Mouse (Mus musculus) c-Kit-positive CD71-positive TER-119-positive erythroid progenitor cells, embryonic 14.5 days (primary cell): ENCODE results near the gene Dnase1l3.

ENCODE experiments used
- DNase-seq: peaks from one replicate; pipeline ENCODE4 v3.0.0-alpha.2; 2013; ENCODE audit warnings: low spot score

Dnase1l3 gene

GRCm38 (mm10) chr14:7977471-7977870 is 16.9 kb downstream of the Dnase1l3 start:
- DNase-seq = no peak

DNA sequence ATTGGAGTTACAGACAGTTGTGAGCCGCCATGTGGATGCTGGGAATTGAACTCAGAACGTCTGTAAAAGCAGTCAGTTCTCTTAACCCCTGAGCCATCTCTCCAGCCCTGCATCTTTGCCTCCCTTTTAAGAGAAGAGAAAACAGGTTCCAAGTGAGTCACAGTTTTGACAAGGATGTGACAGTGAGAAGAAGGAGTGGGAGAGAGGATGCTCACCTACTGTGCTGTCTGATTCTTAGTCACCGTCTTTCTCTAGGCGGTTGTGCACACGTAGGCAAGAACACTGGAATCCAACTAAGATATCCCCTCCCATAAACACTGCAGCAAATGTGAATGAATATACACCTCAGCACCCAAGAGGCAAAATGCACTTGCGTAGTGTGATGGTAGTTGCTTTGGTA is 19.2 kb downstream of the Dnase1l3 start:
- no peak for DNase-seq

DNA sequence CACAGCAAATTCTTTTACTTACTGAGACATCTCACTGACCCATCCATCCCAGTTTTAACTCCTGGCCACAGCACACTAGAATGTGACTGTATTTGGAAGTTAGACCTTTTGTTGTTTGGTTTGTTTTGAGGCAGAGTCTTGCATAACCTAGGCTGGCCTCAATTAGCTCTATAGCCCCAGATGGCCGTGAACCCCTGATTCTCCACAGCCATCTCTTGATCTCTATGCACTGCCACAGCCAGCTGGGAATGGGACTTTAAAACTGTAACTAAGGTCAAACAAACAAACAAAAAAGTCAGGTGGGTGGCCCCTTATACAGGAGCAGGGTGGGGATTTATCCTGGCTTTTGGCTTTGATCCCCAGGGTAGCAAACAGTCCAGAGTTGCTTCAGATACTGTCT is 19.7 kb downstream of the Dnase1l3 start:
- no peak for DNase-seq

GRCm38 (mm10) chr14:7971889-7972493 is 22.4 kb downstream of the Dnase1l3 start:
- no peak for DNase-seq

DNA sequence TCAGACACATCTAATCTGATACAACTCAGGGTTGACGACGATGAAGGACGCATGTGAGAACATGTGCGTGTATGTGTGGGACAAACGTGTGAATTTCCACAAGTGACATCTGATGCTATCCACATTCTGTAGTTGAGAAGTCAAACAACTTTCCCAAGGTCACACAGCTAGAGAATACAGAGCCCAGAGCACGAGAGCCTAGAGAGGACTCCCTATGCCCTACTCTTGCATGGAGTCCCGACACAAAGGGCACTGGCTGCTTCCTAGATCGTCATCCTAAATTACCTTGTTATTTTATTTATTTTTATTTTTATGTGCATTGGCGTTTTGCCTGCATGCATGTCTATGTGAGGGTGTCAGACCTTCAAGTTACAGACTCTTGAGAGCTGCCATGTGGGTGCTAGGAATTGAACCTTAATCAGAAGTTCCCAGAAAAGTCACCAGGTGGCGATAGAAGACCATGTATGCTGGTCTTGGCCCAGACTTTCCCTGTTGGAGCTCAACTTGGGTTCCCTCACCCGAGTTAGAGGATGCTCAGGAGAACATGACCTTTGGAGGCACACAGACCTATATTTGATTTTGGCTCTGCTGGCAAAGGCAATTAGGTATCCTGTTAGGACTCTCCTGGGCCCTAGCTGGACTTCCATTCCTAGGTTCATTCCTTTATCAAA is 30.0 kb downstream of the Dnase1l3 start:
- DNase-seq = peak; percentile 38

DNA sequence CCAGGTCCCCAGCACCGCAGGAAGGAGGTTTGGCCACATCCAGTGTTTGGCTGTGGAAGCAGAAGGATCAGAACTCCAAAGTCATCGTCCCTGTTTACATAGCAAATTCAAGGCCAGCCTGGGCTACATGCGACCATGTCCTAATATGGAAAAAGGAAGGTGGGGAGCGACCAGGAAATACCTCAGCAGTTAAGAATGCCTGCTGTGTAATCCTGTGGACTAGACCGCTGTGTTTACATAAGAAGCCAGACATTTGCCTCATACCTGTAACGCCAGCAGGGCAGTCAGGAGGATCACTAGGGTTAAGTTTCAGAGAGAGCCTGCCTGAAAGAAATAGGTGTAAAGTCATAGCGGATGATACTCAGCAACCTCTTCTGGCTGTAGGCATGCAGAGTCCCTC is 31.2 kb downstream of the Dnase1l3 start:
- DNase-seq = no peak

GRCm38 (mm10) chr14:7962626-7963025 is 31.7 kb downstream of the Dnase1l3 start:
- DNase-seq = no peak

DNA sequence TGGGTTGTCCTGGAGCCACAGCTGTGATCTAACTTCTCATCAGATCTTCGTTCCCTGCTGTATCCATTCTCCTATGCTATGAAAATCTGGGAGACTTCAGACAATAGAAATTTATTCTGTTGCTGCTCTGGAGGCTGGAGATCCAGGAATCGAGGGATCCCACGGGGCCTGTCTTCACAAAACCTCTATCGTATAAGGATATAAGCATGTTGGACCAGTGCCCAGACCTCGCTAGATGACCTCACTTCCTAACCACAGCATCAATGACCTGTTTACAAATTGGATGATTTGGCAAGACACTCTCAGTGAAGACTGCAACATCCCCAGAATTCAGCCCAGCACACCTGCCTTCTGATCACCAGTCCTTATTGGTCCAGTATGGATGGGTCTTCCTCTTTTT is 32.7 kb downstream of the Dnase1l3 start:
- no peak for DNase-seq

DNA sequence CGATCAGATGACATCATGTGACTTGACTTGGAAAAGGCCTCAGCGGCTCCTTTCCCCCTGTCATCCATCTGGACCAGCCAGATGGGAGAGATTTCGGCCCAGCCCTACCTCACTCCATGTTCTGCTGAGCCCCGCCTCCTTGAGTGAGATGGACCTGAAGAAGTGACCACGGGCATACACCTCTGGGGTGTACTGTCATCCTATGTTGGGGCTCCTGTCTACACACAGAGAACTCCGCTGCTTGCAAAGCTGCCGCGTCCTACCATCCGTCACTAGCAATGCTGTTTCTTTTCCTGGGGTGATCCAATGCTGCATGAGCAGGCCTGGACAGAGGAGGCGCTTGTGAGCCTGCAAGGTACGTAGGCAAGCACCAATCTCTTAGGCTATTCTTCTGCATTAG is 33.8 kb downstream of the Dnase1l3 start:
- no peak for DNase-seq

GRCm38 (mm10) chr14:7957049-7957448 is 37.3 kb downstream of the Dnase1l3 start, which contains the start of gene Gm45521:
Gm45521 (plus strand) TSS chr14:7957288.
- no peak for DNase-seq

- no peak for DNase-seq
Observed at GRCm38 (mm10) chr14:7956427-7956826, 37.9 kb downstream of the Dnase1l3 start.

DNA sequence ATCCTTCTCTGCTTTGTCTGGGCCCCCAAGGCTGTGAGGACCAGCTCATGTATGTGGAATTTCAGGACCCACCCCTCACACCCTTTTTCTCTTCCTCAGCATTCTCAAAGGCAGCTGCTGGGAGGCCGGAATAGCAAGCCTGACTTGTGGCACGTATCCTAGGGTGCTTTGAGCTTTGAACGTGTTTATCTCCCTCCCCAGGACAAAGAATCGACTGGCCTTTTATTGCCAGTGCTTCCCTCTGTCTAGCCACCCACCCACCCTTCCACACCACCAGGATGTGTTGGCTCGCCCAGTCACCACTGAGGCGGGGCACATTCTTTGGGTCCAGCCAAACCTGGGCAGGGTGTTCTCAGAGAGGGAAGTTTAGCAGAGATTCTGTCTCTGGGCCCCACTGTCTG is 40.3 kb downstream of the Dnase1l3 start:
- DNase-seq = no peak

DNA sequence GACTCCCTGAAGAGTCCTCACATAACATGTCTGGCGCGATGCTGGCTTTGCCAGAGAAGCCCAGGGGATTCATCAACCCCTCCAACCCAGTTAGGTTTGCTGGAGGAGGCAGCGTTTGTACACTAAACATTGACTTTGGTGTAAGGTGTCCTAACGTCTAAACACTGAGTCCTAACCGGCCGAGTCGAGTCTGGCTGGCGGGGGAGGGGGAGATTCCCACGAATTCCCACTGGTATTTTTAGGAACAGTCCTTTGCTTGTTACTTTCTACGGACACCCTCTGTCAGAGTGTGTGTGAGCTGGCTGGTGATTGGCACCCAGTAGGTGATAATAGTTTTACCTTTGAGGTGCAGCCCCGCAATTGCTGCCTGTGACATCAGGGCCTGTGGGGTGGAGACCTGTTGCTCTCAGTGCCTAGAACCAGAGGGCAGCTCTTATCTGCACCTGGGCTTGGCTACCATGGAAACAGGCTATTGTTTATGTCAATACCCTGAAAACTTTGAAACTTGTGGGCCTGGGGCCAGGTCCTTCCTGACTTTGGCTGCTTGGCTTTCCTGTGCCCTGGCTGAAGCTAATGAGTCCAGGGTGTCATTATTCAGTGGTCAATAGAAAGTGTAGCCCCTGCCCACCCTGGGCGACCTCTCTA is 41.6 kb downstream of the Dnase1l3 start:
- no peak for DNase-seq

DNA sequence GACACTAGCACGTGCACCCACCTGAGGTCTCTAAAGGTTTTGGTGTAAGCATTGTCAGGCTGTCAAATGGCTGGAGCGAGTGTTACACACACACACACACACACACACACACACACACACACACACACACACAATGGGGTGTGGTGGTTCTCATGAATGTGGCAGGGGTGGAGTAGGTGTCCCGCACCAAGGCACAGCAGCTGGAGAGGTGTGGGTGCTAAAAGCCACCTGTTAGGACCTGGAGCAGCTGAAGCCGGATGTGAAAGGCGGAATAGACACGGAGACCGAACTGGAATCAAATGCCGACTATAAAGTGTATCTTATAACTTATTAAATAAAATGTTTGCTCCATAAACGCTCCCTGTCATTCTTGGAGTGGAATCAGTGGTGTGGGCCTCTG is 43.1 kb downstream of the Dnase1l3 start:
- no peak for DNase-seq

DNA sequence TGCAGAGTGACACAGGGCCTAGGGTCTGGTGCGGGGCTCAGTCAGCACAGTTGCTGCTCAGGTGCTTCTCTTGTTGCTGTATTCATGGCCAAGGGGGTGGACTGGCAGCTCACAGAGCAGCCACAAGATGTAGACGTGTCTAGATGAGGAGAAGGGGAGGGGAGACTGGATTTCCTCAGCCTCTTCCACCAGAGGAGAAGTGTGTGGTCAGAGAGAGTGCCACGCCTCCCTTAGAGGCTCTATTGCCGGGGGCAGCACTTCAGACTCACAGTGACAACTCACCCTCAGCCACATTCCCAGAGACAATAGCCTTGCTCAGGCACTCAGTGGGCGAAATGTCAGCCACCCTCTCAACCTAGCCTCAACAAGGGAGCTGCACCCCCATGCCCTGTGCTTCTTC is 49.1 kb downstream of the Dnase1l3 start:
- DNase-seq = no peak

DNA sequence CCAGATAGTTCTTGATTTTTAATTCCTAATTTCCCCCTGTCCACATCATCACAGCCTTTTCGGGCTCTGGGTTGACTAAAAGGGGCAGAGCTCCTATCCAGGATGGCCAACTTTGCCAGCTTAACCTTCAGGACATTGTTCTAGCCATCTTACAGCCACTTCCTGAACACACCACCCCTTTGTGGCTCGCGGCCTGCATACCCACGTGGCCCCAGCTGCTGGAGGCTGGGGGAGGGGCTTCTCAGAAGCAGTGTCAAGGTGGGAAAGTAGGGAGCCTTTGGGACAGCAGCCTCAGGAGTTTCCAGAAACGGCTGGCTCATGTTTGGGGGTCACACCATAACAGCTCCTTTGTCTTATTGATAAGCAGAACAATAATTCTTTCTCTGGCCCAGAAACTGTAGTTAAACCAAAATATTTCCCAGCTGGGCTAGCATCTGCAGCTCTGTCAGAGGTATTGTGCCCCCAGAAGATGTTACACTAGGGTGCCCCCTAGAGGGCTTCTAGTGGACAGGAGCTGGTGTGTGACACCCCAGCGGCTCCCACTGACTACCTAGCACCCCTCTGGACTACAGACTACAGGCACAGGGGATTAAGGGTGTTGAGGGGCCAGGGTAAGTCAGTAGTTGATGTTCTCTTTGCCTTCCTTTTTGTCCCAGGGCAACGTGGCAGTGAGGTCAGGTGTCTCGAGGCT is 49.9 kb downstream of the Dnase1l3 start:
- no peak for DNase-seq

DNA sequence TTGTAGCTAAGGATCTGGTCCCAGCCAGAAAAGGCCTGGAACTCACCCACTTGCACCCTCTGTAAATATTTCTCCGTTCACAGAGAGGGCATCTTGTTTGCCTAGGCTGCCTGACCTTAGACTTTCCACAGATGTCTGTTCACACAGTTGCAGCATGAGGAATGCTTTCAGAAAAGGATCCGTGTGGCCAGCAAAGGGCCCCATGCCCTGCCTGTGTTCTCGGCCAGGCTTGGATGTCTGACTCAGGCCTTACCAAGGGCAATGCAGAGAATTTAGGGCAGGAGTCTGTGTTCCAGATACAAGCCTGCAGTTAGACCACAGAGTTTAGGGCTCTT is 50.6 kb downstream of the Dnase1l3 start:
- no peak for DNase-seq

GRCm38 (mm10) chr14:7943101-7943800 is 51.1 kb downstream of the Dnase1l3 start:
- no peak for DNase-seq

GRCm38 (mm10) chr14:7941413-7941812 is 53.0 kb downstream of the Dnase1l3 start:
- no peak for DNase-seq

- no peak for DNase-seq
Observed at GRCm38 (mm10) chr14:7938809-7939784, 55.3 kb downstream of the Dnase1l3 start.

DNA sequence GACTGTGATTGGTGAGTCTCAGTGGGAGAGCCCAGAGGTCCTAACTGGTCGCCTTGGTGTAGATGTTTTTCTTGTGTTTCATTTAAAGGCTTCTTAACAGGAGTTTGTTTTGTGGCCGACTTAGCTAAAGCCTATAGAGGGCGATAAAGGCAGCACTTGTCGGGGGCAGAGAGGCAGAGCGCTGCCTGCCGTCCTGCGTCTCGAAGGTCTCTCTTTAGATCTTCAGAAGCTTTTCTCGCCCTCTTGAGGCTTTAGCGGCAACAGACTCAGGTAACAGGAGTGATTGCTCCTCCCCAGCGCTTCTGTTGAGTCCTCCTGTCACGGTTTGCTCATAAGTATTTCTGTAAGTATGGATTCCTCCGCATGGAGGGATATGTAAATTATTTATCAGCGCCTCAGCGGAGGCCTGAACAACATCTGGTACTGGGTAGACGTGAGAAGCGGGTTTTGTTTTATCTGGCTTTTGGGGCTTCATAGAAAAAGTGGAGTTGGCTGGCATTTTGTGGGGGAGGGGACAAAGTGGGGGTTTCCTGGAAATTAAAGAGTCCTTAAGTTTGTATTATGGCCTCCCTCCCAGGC is 57.2 kb downstream of the Dnase1l3 start:
- no peak for DNase-seq
